Mouse (Mus musculus) lung, adult 18-20 months (tissue): ENCODE data around the gene Pigk.

Experiments used
- DNase-seq, 2 experiments: peaks; one replicate each; pipeline ENCODE4 v3.0.0; 2022; ENCODE audit warnings: mixed read lengths in 2 of 2

The Pigk gene

GRCm38 (mm10) chr3:153016355-153016754 is 302.5 kb downstream of the Pigk start:
- DNase-seq, result no peak

DNA sequence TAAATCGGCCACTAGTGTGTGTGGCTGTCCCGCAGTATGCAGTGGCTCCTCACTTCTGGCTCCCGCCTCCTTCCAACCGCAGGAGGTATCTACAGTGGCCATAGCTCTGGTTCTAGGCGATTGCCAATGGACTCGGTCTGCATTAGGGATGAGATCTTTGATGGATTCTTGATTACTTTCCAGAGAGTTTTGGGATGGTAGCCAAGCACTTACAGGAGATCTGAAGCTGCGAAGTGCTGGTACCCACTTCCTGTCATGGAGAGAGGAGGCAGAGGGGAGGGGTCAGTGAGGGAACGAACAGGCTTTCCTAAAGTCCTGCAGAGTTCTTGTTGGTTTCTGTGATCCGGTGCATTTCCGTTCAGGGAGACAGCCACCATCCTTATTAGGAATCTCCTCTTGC is 304.2 kb downstream of the Pigk start:
- no peak for DNase-seq

DNA sequence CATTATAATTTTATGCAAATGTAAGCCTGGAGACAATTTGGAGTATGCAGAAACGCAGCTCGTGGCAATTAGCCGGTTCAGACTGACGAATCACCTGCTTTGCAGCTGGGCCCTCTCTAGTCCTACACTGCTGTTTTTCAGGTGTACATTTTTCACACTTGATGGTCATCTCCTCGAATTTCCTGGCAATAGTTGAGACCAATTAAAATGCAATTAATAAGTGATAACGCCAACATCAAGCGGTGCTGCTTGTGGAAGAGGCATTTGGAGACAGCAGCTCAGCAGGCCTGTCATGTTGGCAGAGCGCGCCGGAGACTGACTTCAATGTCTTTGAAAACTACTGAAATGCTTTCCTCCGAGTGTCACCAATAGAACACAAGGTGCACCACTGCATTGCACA is 310.1 kb downstream of the Pigk start:
- no peak for DNase-seq
